Mouse (Mus musculus) bone marrow macrophage, adult 2 months (primary cell): ENCODE measurements around the gene Bcr. TPM values are rescaled to one million over a fixed set of nuclear protein-coding genes. Genes with fewer than 3 reads are reported as not detected.

ENCODE experiments used
- H3K27ac ChIP-seq: 2 replicates; pipeline ENCODE4 v1.5.1; 2012; ENCODE audit warnings: low read depth, low read length; ENCODE audit not compliant: insufficient read depth
- H3K4me1 ChIP-seq: 2 replicates; pipeline ENCODE4 v1.6.1; 2012; ENCODE audit warnings: low read length; ENCODE audit not compliant: control insufficient read depth, insufficient read depth
- H3K4me3 ChIP-seq: 2 replicates; pipeline ENCODE4 v1.5.1; 2012; ENCODE audit warnings: mild to moderate bottlenecking, low read length, moderate library complexity; ENCODE audit not compliant: insufficient read depth
- CTCF ChIP-seq: IDR thresholded peaks from 2 replicates; pipeline ENCODE4 v1.5.1; 2012; ENCODE audit warnings: low read depth, mild to moderate bottlenecking, low read length, moderate library complexity
- POLR2A ChIP-seq: IDR thresholded peaks from 2 replicates; pipeline ENCODE4 v1.6.1; 2012; ENCODE audit warnings: mild to moderate bottlenecking, low read depth, low read length, borderline replicate concordance
- polyA plus RNA-seq: library from polyadenylated mRNA; stranded (reverse); fragments of >200 nt; gene quantifications from 2 replicates; pipeline ENCODE4 v1.2.4, GENCODE M21; 2012; ENCODE audit not compliant: missing spikeins, insufficient read depth, insufficient read length

Gene Bcr
- polyA plus RNA-seq, 1 experiment, result 2.1 TPM

DNA sequence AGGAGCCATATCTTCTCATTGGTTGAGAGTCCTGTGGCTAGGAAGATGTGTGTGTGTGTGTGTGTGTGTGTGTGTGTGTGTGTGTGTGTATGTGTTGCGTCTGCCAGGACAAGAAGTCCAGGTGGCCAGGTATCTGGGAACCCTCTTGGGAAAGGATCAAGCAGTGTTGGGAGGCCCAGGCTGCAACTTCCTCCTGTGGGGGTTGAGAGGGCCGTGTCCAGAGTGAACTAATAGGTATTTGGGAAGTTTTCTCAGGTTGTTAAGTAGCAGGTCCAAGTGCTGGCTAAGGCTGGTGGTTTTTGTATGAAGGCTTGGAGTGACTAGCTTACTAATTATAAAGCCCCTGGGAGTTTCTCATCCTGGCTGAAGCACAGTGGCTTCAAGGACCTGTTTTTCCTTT lies 7.7 kb downstream of the Bcr start:
- no peak overlapping the region for H3K4me3 ChIP-seq
- no peaks in the 10 kb centered on the region for H3K4me1 ChIP-seq
- no peak overlapping the region for H3K27ac ChIP-seq
- no peak for TF ChIP-seq CTCF
- no peak for TF ChIP-seq POLR2A

DNA sequence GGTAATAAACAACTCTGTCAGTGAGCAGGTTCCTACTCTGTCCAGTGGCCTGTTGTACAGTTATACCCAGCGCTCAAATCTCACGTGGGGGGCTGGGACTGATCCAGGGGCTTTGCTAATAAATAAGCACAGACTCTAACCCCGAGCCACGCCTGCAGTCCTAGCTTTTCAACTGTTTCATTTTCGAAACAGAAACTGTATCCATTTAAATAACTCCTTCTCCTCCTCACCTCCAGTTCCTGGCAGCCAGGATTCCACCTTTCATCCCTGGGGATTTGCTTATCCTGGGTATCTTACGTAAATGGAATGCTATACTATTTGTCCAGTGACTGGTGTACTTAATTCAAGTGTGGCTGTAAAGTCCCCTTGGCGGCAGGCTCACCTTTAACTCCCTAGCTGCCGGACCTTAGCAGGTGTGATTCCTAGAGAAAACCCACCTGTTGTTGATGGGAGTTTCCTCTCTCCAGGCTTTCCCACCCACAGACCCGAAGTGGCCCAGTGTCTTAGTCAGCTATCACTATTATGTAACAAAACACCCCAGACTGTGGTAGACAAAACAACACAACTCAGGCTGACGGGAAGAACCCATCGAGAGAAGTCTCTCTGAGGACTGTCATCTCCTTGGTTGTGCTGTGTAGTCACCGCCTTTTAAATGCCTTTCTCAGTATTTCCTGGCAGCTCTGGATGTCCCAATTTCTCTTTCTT lies 8.4 kb downstream of the Bcr start:
- no peak for TF ChIP-seq CTCF
- H3K27ac ChIP-seq, result no peak overlapping the region
- no peak overlapping the region for H3K4me3 ChIP-seq
- no peaks in the 10 kb centered on the region for H3K4me1 ChIP-seq

DNA sequence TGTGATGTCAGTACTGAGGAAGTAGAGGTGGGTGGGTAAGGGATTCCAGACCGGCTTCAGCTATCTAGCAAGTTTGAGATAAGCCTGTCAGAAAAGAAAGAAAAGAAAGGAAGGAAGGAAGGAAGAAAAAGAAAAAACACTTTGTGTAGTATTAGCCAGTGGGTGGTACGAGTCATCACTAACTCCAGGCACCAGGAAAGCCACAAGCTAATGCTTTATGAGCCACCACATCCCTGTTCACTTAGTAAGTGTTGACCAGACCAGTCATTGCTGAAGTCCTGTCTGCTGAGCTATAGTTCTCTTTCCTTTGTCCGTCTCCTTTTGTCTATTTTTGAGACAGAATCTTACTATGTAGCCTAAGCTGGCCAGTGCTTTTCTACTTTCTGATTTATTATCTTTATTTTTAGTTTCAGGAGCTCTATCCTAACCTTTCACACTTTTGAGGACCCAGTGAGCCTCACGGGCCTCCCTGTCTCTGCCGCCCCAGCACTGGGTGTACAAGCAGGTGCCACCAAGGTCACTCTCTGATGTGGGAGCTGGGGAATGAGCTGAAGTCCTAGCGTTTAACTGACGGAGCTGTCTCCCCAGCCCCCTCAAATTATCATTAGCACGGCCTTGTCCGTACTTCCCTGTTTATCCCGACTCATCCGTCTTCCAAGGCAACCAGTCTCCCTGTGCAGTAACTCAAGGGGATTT lies 10.0 kb downstream of the Bcr start:
- no peak overlapping the region for H3K4me3 ChIP-seq
- no peaks in the 10 kb centered on the region for H3K4me1 ChIP-seq

DNA sequence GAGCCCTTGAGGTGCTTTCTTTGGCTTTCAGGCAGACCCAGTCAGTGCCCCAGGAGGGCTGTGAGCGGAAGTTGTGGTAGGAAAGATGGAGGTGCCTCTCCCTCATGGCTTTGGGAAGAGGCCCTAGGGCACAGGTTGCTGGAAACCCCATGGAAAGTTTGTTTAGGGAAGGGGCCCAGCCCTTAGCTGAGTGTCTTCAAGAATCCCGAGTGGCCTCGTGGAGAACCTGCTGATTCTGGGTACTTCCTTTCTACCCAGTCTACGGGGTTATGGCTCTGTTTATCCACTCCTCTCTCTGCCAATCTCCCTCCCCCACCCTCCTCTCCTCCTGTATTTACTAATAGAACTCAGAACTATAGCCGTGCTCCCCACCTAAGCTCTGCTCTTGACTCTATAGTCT lies 15.3 kb downstream of the Bcr start:
- Histone ChIP-seq H3K27ac (no peak overlapping the region), H3K4me3 (no peak overlapping the region), H3K4me1 (no peaks in the 10 kb centered on the region)
- no peak for TF ChIP-seq CTCF
- no peak for TF ChIP-seq POLR2A

More for the DNA sequence above, 10.0 kb downstream of the Bcr start:
- no peak overlapping the region for H3K27ac ChIP-seq
- no peak for TF ChIP-seq CTCF
- no peak for TF ChIP-seq POLR2A

DNA sequence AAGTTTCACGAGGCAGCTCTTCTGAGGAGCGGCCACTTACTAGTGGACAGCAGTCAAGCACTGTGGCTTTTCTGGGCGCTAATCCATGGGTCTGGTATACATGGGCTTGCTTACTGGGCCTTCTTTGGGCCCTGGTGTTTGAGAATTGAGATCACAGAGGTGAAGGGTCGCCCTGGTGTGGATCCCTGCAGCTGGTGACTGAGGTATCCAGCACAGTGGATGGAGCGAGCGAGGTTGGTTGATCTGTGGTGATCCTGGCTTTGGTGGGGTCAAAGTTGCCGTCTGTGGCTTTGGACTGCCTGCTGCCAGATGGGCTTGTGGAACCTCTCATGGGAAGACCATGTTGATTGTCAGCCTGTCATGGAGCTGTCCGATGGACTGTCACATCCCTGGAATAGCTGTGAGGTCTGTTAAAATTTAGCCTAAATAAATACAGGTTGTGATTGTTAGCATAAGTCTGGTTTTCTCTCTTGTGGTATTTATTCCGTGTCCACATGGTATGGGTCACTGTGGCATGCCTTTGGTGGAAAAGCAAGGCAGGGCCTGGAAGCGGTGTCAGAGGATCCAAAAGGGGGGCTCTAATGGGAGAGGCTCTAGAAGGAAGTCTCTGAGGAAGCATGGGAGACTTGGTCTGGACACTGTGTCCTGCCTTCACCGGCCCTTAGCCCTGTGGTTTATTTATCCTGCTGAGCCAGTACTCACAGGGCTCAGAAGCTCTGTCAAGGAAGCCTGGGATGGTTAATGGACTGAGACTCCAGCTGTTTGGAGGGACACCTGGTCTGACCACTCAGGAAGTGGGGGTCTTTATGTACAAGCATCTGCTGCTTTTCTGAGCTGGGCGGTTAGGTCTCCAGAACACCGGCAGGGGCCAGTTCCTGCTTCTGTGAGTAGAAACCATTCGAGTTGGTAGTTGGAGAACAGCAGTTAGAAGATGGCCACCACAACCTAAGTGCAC lies 18.1 kb downstream of the Bcr start:
- H3K4me3 ChIP-seq, result no peak overlapping the region
- H3K4me1 ChIP-seq, result no peaks in the 10 kb centered on the region
- no peak overlapping the region for H3K27ac ChIP-seq
- no peak for TF ChIP-seq POLR2A
- no peak for TF ChIP-seq CTCF

DNA sequence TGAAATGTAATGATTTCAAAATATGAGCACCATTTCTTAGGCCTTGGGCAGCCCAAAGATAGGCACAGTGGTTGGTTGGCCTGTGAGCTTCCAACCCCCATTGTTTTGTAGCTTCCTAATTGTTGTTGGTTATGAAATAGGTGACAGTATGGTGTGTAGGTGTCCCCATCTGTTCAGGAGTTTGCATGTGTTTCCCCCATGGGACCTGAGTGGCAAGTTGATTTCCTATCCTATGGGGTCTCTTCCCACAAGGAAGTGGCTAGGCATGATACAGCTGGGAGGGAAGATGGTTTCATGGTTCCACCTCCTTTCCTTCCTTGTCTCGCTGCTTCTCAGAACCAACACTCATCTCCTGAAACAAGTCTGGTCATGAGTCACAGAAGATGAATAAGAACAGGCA lies 24.9 kb downstream of the Bcr start:
- Histone ChIP-seq H3K4me3 (no peak overlapping the region), H3K4me1 (no peaks in the 10 kb centered on the region), H3K27ac (no peak overlapping the region)
- no peak for TF ChIP-seq CTCF
- no peak for TF ChIP-seq POLR2A

DNA sequence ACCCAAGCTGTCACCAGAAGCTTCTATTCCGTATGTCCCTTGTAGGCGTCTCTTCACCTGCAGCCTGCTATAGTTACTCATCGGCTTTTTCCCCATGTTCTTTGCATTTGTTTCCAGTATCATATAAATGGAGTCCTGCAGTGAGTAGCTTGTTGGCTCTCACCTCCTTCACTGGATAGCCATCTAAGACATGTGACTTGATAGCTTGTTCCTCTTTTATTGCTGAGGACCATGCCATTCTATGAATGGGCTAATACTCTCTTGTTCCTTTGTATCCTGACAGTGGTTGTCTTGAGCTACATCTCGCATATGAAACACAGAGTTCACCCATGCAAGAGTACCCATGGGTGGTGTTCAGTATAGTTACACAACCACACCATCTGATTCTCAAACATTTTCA lies 28.1 kb downstream of the Bcr start:
- Histone ChIP-seq H3K4me3 (no peak overlapping the region), H3K27ac (no peak overlapping the region), H3K4me1 (no peaks in the 10 kb centered on the region)
- TF ChIP-seq POLR2A, result no peak
- TF ChIP-seq CTCF, result no peak

DNA sequence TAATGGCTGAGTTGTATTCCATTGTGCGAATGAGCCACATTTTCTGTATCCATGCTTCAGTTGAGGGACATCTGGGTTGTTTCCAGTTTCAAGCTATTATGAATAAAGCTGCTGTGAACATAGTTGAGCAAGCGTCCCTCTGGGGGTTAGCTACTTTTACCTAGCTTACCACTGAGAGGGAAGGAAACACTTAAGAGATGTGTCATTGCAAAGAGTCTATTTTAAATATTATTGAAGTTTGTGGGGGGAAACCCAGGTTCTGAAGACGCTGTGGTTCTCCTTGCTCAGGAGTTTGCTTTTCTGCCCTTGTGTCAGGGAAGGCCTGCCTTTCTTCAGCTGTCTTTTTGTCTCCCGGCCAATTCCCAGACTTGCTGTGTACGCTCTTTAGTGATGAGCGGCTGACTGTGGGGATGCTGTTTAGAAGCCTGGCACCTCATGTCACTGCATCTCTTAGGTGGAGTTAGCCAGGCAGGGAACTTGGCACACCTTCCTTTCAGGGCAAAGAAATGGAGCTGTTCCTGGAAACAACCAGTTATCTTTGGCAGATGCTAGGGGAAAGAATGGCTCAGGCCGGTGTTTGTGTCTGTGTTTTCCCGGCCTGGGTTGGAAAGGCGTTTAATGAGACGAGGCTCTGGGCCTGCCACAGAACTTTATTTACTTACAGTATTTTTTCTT lies 31.2 kb downstream of the Bcr start:
- Histone ChIP-seq H3K27ac (no peak overlapping the region), H3K4me1 (no peaks in the 10 kb centered on the region), H3K4me3 (no peak overlapping the region)
- TF ChIP-seq CTCF (no peak), POLR2A (no peak)

DNA sequence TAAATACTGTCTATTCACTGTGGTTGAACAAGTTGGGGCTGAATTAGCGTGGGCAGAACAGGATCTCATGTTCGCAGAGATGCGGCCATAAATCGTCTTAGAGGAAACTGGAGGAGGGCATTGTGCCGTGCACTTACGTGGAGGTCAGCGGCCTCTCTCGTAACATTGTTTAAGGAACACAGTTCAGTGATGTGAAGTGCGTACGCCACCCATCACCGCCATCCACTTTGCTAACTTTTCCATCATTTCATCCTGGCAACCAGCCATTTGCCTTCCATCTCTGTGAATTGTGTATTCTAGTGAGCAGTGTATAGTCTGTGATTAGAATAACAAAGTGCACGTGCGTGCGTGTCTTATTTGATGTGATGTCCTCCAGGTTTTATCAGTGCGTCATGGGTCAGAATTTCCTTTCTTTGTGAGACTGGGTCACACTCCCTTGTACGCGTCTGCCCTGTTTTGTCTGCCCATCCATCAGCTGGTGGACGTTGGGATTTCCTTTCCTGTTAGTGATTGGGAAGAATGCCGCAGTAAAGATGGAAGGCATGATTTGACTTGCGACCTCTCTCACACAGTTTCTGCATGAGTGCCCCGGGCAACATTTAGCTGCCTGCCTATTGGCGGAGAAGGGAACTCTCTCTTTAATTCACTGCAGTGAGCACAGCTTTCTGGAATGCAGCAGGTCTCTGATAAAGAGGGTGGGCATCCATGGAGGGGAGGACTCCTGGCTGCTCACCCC lies 33.0 kb downstream of the Bcr start:
- TF ChIP-seq POLR2A, result no peak
- TF ChIP-seq CTCF, result no peak
- H3K4me3 ChIP-seq, result no peak overlapping the region
- no peaks in the 10 kb centered on the region for H3K4me1 ChIP-seq
- no peak overlapping the region for H3K27ac ChIP-seq
